Mouse (Mus musculus) stomach, postnatal 0 days (tissue): ENCODE results near the gene Nudt17. TPM values are rescaled to one million over a fixed set of nuclear protein-coding genes. Genes with fewer than 3 reads are reported as not detected.

Experiments used
- ATAC-seq: fragments of 200-750 bp; cut with Nextera tagmentation; 2 replicates; pipeline ENCODE4 v1.8.0; 2017; ENCODE audit not compliant: low FRiP score, low TSS enrichment
- DNase-seq: peaks from one replicate; pipeline ENCODE4 v3.0.0-alpha.2; 2016; ENCODE audit warnings: low spot score
- H3K27ac ChIP-seq: fragments of 300-500 bp; sonication (generic); replicated peaks from 2 replicates; pipeline ENCODE4 v1.5.1; 2014; ENCODE audit warnings: mild to moderate bottlenecking, control low read depth
- H3K27me3 ChIP-seq: fragments of 300-500 bp; sonication (generic); 2 replicates; pipeline ENCODE4 v1.6.1; 2014; ENCODE audit warnings: low read length; ENCODE audit not compliant: control insufficient read depth, insufficient read depth
- H3K36me3 ChIP-seq: fragments of 300-500 bp; sonication (generic); 2 replicates; pipeline ENCODE4 v1.6.1; 2014; ENCODE audit warnings: low read length, mixed read lengths; ENCODE audit not compliant: control insufficient read depth, insufficient read depth
- H3K4me1 ChIP-seq: fragments of 300-500 bp; sonication (generic); replicated peaks from 2 replicates; pipeline ENCODE4 v1.6.1; 2014; ENCODE audit warnings: antibody characterized with exemption; ENCODE audit not compliant: control insufficient read depth, insufficient read depth
- H3K4me2 ChIP-seq: fragments of 300-500 bp; sonication (generic); replicated peaks from 2 replicates; pipeline ENCODE4 v1.6.1; 2014; ENCODE audit warnings: low read depth, mild to moderate bottlenecking, control low read depth, moderate library complexity
- H3K4me3 ChIP-seq: fragments of 300-500 bp; sonication (generic); 2 replicates; pipeline ENCODE4 v1.5.1; 2014; ENCODE audit warnings: low read depth, low read length, control low read depth
- H3K9ac ChIP-seq: fragments of 300-500 bp; sonication (generic); 2 replicates; pipeline ENCODE4 v1.6.1; 2014; ENCODE audit warnings: mild to moderate bottlenecking, low read length, control low read depth, mixed read lengths
- H3K9me3 ChIP-seq: fragments of 300-500 bp; sonication (generic); 2 replicates; pipeline ENCODE4 v1.6.1; 2016; ENCODE audit warnings: low read length; ENCODE audit not compliant: control insufficient read depth
- CTCF ChIP-seq: IDR thresholded peaks from 2 replicates; pipeline ENCODE4 v1.5.1; 2016; ENCODE audit warnings: antibody characterized with exemption, low read depth, mild to moderate bottlenecking, moderate library complexity
- EP300 ChIP-seq: optimal IDR thresholded peaks from 2 replicates; pipeline ENCODE3; 2016; ENCODE audit warnings: antibody characterized with exemption
- WGBS: fragments of 180-500 bp; shearing (Covaris S2); extraction: QIAGEN DNeasy Blood & Tissue Kit; methylation state at CpG from one replicate; pipeline ENCODE4 v1.1.7; 2014; 5-methylcytosine and 5-hydroxymethylcytosine counted together
- polyA plus RNA-seq: library from polyadenylated mRNA; unstranded; fragments of >200 nt; fragmentation: Nextera tagmentation; extraction: Ambion mirVana; gene quantifications from 2 replicates; pipeline ENCODE4 v1.2.1, GENCODE M21; 2015

Gene Nudt17
- polyA plus RNA-seq, 1 experiment from 2014 or later: 8.2 TPM

GRCm38 (mm10) chr3:96737995-96738394, 29.6 kb upstream of the Nudt17 start:
- H3K27me3 ChIP-seq: no peaks in the 10 kb centered on the region
- no peaks in the 10 kb centered on the region for H3K4me1 ChIP-seq
- DNase-seq (no peak), ATAC-seq (no peak)
- no peak overlapping the region for H3K27ac ChIP-seq
- H3K4me2 ChIP-seq: no peak overlapping the region
- TF ChIP-seq CTCF: peak; percentile 58
- no peak for TF ChIP-seq EP300
- no peak overlapping the region for H3K9ac ChIP-seq
- H3K36me3 ChIP-seq: no peaks in the 10 kb centered on the region
- 90% methylated on average over 1 of the region's 1 CpGs for WGBS
- no peak overlapping the region for H3K4me3 ChIP-seq
- H3K9me3 ChIP-seq: no peaks in the 10 kb centered on the region

DNA sequence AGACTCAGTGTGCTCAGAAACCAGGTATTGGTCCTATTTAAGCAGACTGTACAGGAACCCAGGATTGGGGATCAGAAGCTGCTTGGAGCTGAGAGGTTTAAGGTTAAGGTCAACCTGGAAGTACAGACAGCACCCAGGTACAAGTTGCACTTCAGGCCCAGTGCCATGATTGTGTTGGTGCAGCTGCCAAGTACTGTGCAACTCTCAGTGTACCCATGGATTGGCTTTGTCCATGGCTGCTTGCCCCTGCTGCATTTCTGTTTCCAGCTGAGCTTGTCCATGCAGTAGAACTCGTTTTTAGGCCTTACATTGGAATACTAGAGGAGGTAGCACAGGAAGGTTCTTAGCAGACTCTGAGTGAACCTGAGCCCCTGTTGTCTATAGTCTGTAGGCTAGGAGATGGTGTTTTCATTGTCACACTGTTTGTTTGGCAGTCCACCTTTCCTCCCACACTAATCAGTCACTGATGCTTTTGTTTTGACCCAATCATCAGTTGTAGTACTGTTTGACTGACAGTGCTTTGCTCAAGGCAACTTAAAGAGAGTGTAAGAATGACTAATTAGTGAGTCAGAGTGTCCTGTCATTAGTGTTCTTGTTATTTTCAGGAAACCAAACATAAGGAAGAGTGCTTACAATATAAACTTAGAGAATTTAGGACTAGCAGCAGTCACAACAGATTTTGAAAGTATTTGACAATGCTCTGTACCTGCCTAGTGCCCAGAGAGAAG, 28.8 kb upstream of the Nudt17 start:
- Histone ChIP-seq H3K4me1 (no peaks in the 10 kb centered on the region), H3K9me3 (no peaks in the 10 kb centered on the region), H3K27me3 (no peaks in the 10 kb centered on the region), H3K4me3 (no peak overlapping the region), H3K27ac (no peak overlapping the region), H3K36me3 (no peaks in the 10 kb centered on the region), H3K9ac (no peak overlapping the region), H3K4me2 (no peak overlapping the region)
- ATAC-seq: no peak
- 56% methylated on average over 1 of the region's 1 CpGs for WGBS
- no peak for DNase-seq
- TF ChIP-seq EP300: no peak
- no peak for TF ChIP-seq CTCF

DNA sequence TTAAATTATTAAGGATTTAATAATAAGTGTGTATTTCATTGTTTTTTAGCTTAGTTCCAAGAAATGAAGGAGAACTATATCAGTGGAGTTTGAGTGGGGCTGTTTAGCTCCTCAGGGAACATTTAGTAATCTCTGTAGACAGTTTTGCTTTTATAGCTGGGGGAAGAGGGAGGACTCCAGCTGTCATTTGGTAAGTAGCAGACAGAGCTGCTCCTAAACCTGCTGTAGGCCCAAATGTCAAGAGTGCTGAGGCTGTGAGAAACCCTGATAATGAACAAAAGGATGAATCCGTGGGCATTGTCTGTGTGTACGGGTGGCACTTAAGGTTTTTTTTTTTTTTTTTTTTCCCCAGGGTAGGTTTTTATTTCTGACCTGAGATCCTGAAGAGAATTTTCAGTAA, 26.8 kb upstream of the Nudt17 start:
- Histone ChIP-seq H3K9me3 (no peaks in the 10 kb centered on the region), H3K36me3 (no peaks in the 10 kb centered on the region), H3K4me3 (no peak overlapping the region), H3K27me3 (no peaks in the 10 kb centered on the region), H3K4me2 (no peak overlapping the region), H3K27ac (no peak overlapping the region), H3K4me1 (no peaks in the 10 kb centered on the region), H3K9ac (no peak overlapping the region)
- WGBS: 97% methylated on average over 2 of the region's 2 CpGs
- ATAC-seq (no peak), DNase-seq (no peak)
- no peak for TF ChIP-seq CTCF
- no peak for TF ChIP-seq EP300

- Histone ChIP-seq H3K4me2 (no peak overlapping the region), H3K27me3 (no peaks in the 10 kb centered on the region), H3K9me3 (no peaks in the 10 kb centered on the region), H3K27ac (no peak overlapping the region), H3K36me3 (no peaks in the 10 kb centered on the region), H3K4me3 (no peak overlapping the region), H3K9ac (no peak overlapping the region), H3K4me1 (no peaks in the 10 kb centered on the region)
- 94% methylated on average over 1 of the region's 1 CpGs for WGBS
- ATAC-seq (no peak), DNase-seq (no peak)
- TF ChIP-seq CTCF: no peak
- no peak for TF ChIP-seq EP300
Measured at GRCm38 (mm10) chr3:96733984-96734383, 25.6 kb upstream of the Nudt17 start.

DNA sequence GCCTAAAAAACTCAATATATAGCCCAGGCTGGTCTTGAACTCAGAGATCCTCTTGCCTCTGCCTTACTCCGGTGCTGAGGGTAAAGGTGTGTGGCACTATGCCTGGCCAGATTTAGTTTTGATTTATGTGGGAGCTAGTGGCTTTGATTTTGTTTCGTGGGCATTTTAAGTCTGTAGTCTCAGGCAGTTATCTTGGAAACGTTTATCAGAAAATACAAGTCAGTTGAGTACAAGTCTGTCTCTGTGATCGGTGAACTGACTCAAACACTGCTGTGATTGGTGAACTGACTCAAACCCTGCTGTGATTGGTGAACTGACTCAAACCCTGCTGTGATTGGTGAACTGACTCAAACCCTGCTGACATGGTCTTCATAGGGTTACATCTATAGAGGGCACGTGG, 22.4 kb upstream of the Nudt17 start:
- 63% methylated on average over 5 of the region's 5 CpGs for WGBS
- Histone ChIP-seq H3K9me3 (no peaks in the 10 kb centered on the region), H3K27ac (no peak overlapping the region), H3K4me1 (no peaks in the 10 kb centered on the region), H3K36me3 (no peaks in the 10 kb centered on the region), H3K27me3 (no peaks in the 10 kb centered on the region), H3K4me3 (no peak overlapping the region), H3K4me2 (no peak overlapping the region), H3K9ac (no peak overlapping the region)
- no peak for ATAC-seq
- DNase-seq: no peak
- TF ChIP-seq CTCF: no peak
- no peak for TF ChIP-seq EP300

DNA sequence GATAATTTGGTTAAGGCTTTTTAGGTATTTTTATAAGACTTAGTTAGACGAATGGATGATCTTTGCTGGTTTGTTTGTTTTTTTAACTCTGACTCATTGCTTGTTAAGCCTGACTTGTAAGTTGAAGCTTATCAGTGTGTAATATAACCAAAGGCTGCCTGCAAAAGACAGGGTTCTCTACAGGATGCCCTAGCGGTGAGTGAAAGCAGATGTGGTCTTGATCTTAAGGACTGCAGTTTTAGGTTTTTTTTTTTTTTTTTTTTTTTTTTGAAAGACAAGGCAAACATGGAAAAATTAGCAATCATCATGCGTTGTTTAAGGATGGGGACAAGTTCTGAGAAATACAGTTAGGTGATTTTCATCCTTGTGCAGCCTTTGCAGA, 21.0 kb upstream of the Nudt17 start:
- no peaks in the 10 kb centered on the region for H3K36me3 ChIP-seq
- H3K4me2 ChIP-seq: no peak overlapping the region
- DNase-seq (no peak), ATAC-seq (no peak)
- H3K9ac ChIP-seq: no peak overlapping the region
- H3K4me3 ChIP-seq: no peak overlapping the region
- no peaks in the 10 kb centered on the region for H3K27me3 ChIP-seq
- H3K4me1 ChIP-seq: no peaks in the 10 kb centered on the region
- TF ChIP-seq CTCF (peak; percentile 55), EP300 (no peak)
- no peak overlapping the region for H3K27ac ChIP-seq
- H3K9me3 ChIP-seq: no peaks in the 10 kb centered on the region
- WGBS: 29% methylated on average over 3 of the region's 3 CpGs
